ENCODE assay signal across 8 mouse cellular contexts in genomic region chr14:25577431-25577830, GRCm38 (mm10).
A peak's percentile ranks its signal among the peaks of the same experiment; 100 is the strongest.
DNase-seq lines count a peak whose midpoint lies in the region; ATAC-seq and TF ChIP-seq lines count a peak whose summit lies in the region.

No protein-coding gene starts in this region.

- no peak for TF ChIP-seq POLR2A in brain, embryonic 14.5 days (IDR thresholded peaks at IDR 0.05; ENCODE audit: borderline replicate concordance, extremely low read depth, insufficient read depth, insufficient read length, poor library complexity, severe bottlenecking)

- no peaks in the 10 kb centered on the region for H3K27me3 ChIP-seq in kidney, embryonic 15.5 days
- no peaks in the 10 kb centered on the region for H3K27me3 ChIP-seq in heart, embryonic 14.5 days (ENCODE audit: control insufficient read depth, insufficient read depth, low read length)

- H3K9ac ChIP-seq in kidney, embryonic 15.5 days: no peak overlapping the region
- peak overlapping the region; percentile 16; the same call in 1 of the 2 replicates for H3K9ac ChIP-seq in heart, embryonic 14.5 days (ENCODE audit: low read length)

- no peak for DNase-seq in kidney, postnatal 14 days
- peak; percentile 55 for DNase-seq in brain, embryonic 14.5 days (ENCODE audit: low read depth)
- peak; percentile 48 to 66 for DNase-seq in lung, postnatal 4 days
- no peak for DNase-seq in testis, postnatal 10 days (ENCODE audit: low spot score)
- no peak for DNase-seq in adrenal gland, adult 8-10 months
- no peak for DNase-seq in cerebellum, adult 9-10 months

- H3K4me2 ChIP-seq in kidney, embryonic 15.5 days: no peak overlapping the region
- H3K4me2 ChIP-seq in heart, embryonic 14.5 days (ENCODE audit: low read length): no peak overlapping the region

- 78% methylated on average over 3 of the region's 3 CpGs for whole genome bisulfite sequencing in kidney, embryonic 15.5 days
- WGBS in heart, embryonic 14.5 days: 60% methylated on average over 3 of the region's 3 CpGs

- H3K4me1 ChIP-seq in kidney, embryonic 15.5 days: peaks cover 29% of the 10 kb centered on the region
- peaks cover 20 to 21% of the 10 kb centered on the region in 2 experiments for H3K4me1 ChIP-seq in heart, embryonic 14.5 days (ENCODE audit: control insufficient read depth in 2 of 2, insufficient read depth in 2 of 2, low read length in 2 of 2)

- no peak for TF ChIP-seq CTCF in brain, embryonic 14.5 days (IDR thresholded peaks at IDR 0.05; ENCODE audit: borderline replicate concordance, extremely low read depth, insufficient read depth, insufficient read length)

- H3K9me3 ChIP-seq in kidney, embryonic 15.5 days (replicated peaks): no peaks in the 10 kb centered on the region
- no peaks in the 10 kb centered on the region for H3K9me3 ChIP-seq in heart, embryonic 14.5 days (ENCODE audit: control insufficient read depth, low read length)

- 0 out of 2 replicates have a peak, but pooled peaks have one; percentile 31 for ATAC-seq in kidney, embryonic 15.5 days (replicated peaks; ENCODE audit: low FRiP score)
- ATAC-seq in heart, embryonic 14.5 days (ENCODE audit: insufficient number of reproducible peaks, insufficient read depth, low FRiP score, low read depth): no peak

- H3K27ac ChIP-seq in kidney, embryonic 15.5 days: no peak overlapping the region
- peak overlapping the region; percentile 16 to 21; a peak in 2 of 4 replicates for H3K27ac ChIP-seq in heart, embryonic 14.5 days (replicated peaks in 1 of 2; ENCODE audit: control insufficient read depth in 1 of 2, insufficient read depth in 1 of 2, low read depth in 2 of 2, low read length in 2 of 2)

- H3K36me3 ChIP-seq in kidney, embryonic 15.5 days: peaks cover 97% of the 10 kb centered on the region
- peaks cover 92% of the 10 kb centered on the region for H3K36me3 ChIP-seq in heart, embryonic 14.5 days (ENCODE audit: control insufficient read depth, insufficient read depth, low read length)

- no peak overlapping the region for H3K4me3 ChIP-seq in kidney, embryonic 15.5 days (replicated peaks)
- H3K4me3 ChIP-seq in heart, embryonic 14.5 days (ENCODE audit: control insufficient read depth in 1 of 2, insufficient read depth in 1 of 2, low read depth in 1 of 2, low read length in 2 of 2): no peak overlapping the region

Comparison
In these comparisons a context has a peak if more than half of its experiments do, and no peak if none do; other contexts are left out.
1. DNase-seq: peak in brain, embryonic 14.5 days (single experiment) and lung, postnatal 4 days (2 of 2); none in kidney, postnatal 14 days (single experiment), testis, postnatal 10 days (single experiment), adrenal gland, adult 8-10 months (single experiment) and cerebellum, adult 9-10 months (single experiment).